Mouse (Mus musculus): Measurements from ENCODE around the gene Ptdss2. TPM values are rescaled to one million over a fixed set of nuclear protein-coding genes. Genes with fewer than 3 reads are reported as not detected.

The Ptdss2 gene
- polyA plus RNA-seq, 1 experiment from 2014 or later = 60.3 TPM

GRCm38 (mm10) chr7:141143112-141143511, 20.9 kb downstream of the Ptdss2 start:
- 56% methylated on average over 5 of the region's 5 CpGs for WGBS
- Histone ChIP-seq H3K4me2 (ENCODE audit: low read depth, low read length) (no peak overlapping the region), H3K9ac (ENCODE audit: low read length) (no peak overlapping the region), H3K4me1 (replicated peaks; ENCODE audit: control insufficient read depth, insufficient read depth, low read length) (no peaks in the 10 kb centered on the region), H3K9me3 (ENCODE audit: control insufficient read depth, low read length) (no peaks in the 10 kb centered on the region), H3K27me3 (ENCODE audit: control insufficient read depth, insufficient read depth, low read depth, low read length) (no peaks in the 10 kb centered on the region), H3K36me3 (ENCODE audit: control insufficient read depth, insufficient read depth, low read length) (peaks cover 10% of the 10 kb centered on the region), H3K27ac (ENCODE audit: low read length) (no peak overlapping the region), H3K4me3 (ENCODE audit: low read length) (no peak overlapping the region)
- ATAC-seq (ENCODE audit: low read depth) = no peak

- H3K9ac ChIP-seq (ENCODE audit: low read length) = no peak overlapping the region
- no peak overlapping the region for H3K4me2 ChIP-seq (ENCODE audit: low read depth, low read length)
- H3K36me3 ChIP-seq (ENCODE audit: control insufficient read depth, insufficient read depth, low read length) = peaks cover 10% of the 10 kb centered on the region
- H3K9me3 ChIP-seq (ENCODE audit: control insufficient read depth, low read length) = no peaks in the 10 kb centered on the region
- H3K4me3 ChIP-seq (ENCODE audit: low read length) = no peak overlapping the region
- ATAC-seq (ENCODE audit: low read depth) = no peak
- WGBS = 70% methylated on average over 2 of the region's 2 CpGs
- H3K27me3 ChIP-seq (ENCODE audit: control insufficient read depth, insufficient read depth, low read depth, low read length) = no peaks in the 10 kb centered on the region
- no peaks in the 10 kb centered on the region for H3K4me1 ChIP-seq (replicated peaks; ENCODE audit: control insufficient read depth, insufficient read depth, low read length)
- H3K27ac ChIP-seq (ENCODE audit: low read length) = no peak overlapping the region
These were observed 21.7 kb downstream of the Ptdss2 start for GRCm38 (mm10) chr7:141143861-141144260.

- Histone ChIP-seq H3K9ac (ENCODE audit: low read length) (no peak overlapping the region), H3K27ac (ENCODE audit: low read length) (no peak overlapping the region), H3K4me3 (ENCODE audit: low read length) (no peak overlapping the region), H3K27me3 (ENCODE audit: control insufficient read depth, insufficient read depth, low read depth, low read length) (no peaks in the 10 kb centered on the region), H3K4me2 (ENCODE audit: low read depth, low read length) (no peak overlapping the region), H3K9me3 (ENCODE audit: control insufficient read depth, low read length) (no peaks in the 10 kb centered on the region), H3K36me3 (ENCODE audit: control insufficient read depth, insufficient read depth, low read length) (peaks cover 10% of the 10 kb centered on the region), H3K4me1 (replicated peaks; ENCODE audit: control insufficient read depth, insufficient read depth, low read length) (no peaks in the 10 kb centered on the region)
- no peak for ATAC-seq (ENCODE audit: low read depth)
- WGBS = 85% methylated on average over 3 of the region's 3 CpGs
These were observed 22.5 kb downstream of the Ptdss2 start for GRCm38 (mm10) chr7:141144650-141145049.

- H3K9me3 ChIP-seq (ENCODE audit: control insufficient read depth, low read length) = no peaks in the 10 kb centered on the region
- peaks cover 10% of the 10 kb centered on the region for H3K36me3 ChIP-seq (ENCODE audit: control insufficient read depth, insufficient read depth, low read length)
- no peak overlapping the region for H3K4me2 ChIP-seq (ENCODE audit: low read depth, low read length)
- WGBS = 67% methylated on average over 1 of the region's 1 CpGs
- H3K9ac ChIP-seq (ENCODE audit: low read length) = no peak overlapping the region
- no peak for ATAC-seq (ENCODE audit: low read depth)
- no peak overlapping the region for H3K27ac ChIP-seq (ENCODE audit: low read length)
- no peak overlapping the region for H3K4me3 ChIP-seq (ENCODE audit: low read length)
- no peaks in the 10 kb centered on the region for H3K27me3 ChIP-seq (ENCODE audit: control insufficient read depth, insufficient read depth, low read depth, low read length)
- H3K4me1 ChIP-seq (replicated peaks; ENCODE audit: control insufficient read depth, insufficient read depth, low read length) = no peaks in the 10 kb centered on the region
These were observed 23.2 kb downstream of the Ptdss2 start for GRCm38 (mm10) chr7:141145403-141145802.

- Histone ChIP-seq H3K27ac (ENCODE audit: low read length) (no peak overlapping the region), H3K36me3 (ENCODE audit: control insufficient read depth, insufficient read depth, low read length) (peaks cover 13% of the 10 kb centered on the region), H3K9me3 (ENCODE audit: control insufficient read depth, low read length) (no peaks in the 10 kb centered on the region), H3K4me2 (ENCODE audit: low read depth, low read length) (no peak overlapping the region), H3K9ac (ENCODE audit: low read length) (no peak overlapping the region), H3K27me3 (ENCODE audit: control insufficient read depth, insufficient read depth, low read depth, low read length) (no peaks in the 10 kb centered on the region), H3K4me1 (replicated peaks; ENCODE audit: control insufficient read depth, insufficient read depth, low read length) (no peaks in the 10 kb centered on the region), H3K4me3 (ENCODE audit: low read length) (no peak overlapping the region)
- WGBS = 91% methylated on average over 12 of the region's 12 CpGs
- ATAC-seq (ENCODE audit: low read depth) = no peak
These were observed 23.9 kb downstream of the Ptdss2 start for GRCm38 (mm10) chr7:141146043-141146595.

- peaks cover 13% of the 10 kb centered on the region for H3K36me3 ChIP-seq (ENCODE audit: control insufficient read depth, insufficient read depth, low read length)
- 75% methylated on average over 6 of the region's 6 CpGs for WGBS
- H3K9me3 ChIP-seq (ENCODE audit: control insufficient read depth, low read length) = no peaks in the 10 kb centered on the region
- H3K4me1 ChIP-seq (replicated peaks; ENCODE audit: control insufficient read depth, insufficient read depth, low read length) = no peaks in the 10 kb centered on the region
- no peak overlapping the region for H3K27ac ChIP-seq (ENCODE audit: low read length)
- H3K9ac ChIP-seq (ENCODE audit: low read length) = no peak overlapping the region
- ATAC-seq (ENCODE audit: low read depth) = no peak
- no peak overlapping the region for H3K4me2 ChIP-seq (ENCODE audit: low read depth, low read length)
- H3K27me3 ChIP-seq (ENCODE audit: control insufficient read depth, insufficient read depth, low read depth, low read length) = no peaks in the 10 kb centered on the region
- no peak overlapping the region for H3K4me3 ChIP-seq (ENCODE audit: low read length)
These were observed 24.9 kb downstream of the Ptdss2 start for GRCm38 (mm10) chr7:141147044-141147443.

- no peak overlapping the region for H3K4me2 ChIP-seq (ENCODE audit: low read depth, low read length)
- no peaks in the 10 kb centered on the region for H3K4me1 ChIP-seq (replicated peaks; ENCODE audit: control insufficient read depth, insufficient read depth, low read length)
- no peak overlapping the region for H3K4me3 ChIP-seq (ENCODE audit: low read length)
- no peak for ATAC-seq (ENCODE audit: low read depth)
- H3K36me3 ChIP-seq (ENCODE audit: control insufficient read depth, insufficient read depth, low read length) = peaks cover 13% of the 10 kb centered on the region
- H3K9me3 ChIP-seq (ENCODE audit: control insufficient read depth, low read length) = no peaks in the 10 kb centered on the region
- H3K9ac ChIP-seq (ENCODE audit: low read length) = no peak overlapping the region
- no peaks in the 10 kb centered on the region for H3K27me3 ChIP-seq (ENCODE audit: control insufficient read depth, insufficient read depth, low read depth, low read length)
- no peak overlapping the region for H3K27ac ChIP-seq (ENCODE audit: low read length)
- WGBS = 51% methylated on average over 4 of the region's 4 CpGs
These were observed 26.5 kb downstream of the Ptdss2 start for GRCm38 (mm10) chr7:141148639-141149038.

- H3K4me3 ChIP-seq (ENCODE audit: low read length) = no peak overlapping the region
- peaks cover 19% of the 10 kb centered on the region for H3K36me3 ChIP-seq (ENCODE audit: control insufficient read depth, insufficient read depth, low read length)
- H3K4me1 ChIP-seq (replicated peaks; ENCODE audit: control insufficient read depth, insufficient read depth, low read length) = no peaks in the 10 kb centered on the region
- H3K27ac ChIP-seq (ENCODE audit: low read length) = no peak overlapping the region
- H3K9me3 ChIP-seq (ENCODE audit: control insufficient read depth, low read length) = no peaks in the 10 kb centered on the region
- H3K27me3 ChIP-seq (ENCODE audit: control insufficient read depth, insufficient read depth, low read depth, low read length) = no peaks in the 10 kb centered on the region
- H3K4me2 ChIP-seq (ENCODE audit: low read depth, low read length) = no peak overlapping the region
- no peak overlapping the region for H3K9ac ChIP-seq (ENCODE audit: low read length)
- 70% methylated on average over 9 of the region's 9 CpGs for WGBS
- ATAC-seq (ENCODE audit: low read depth) = 0 out of 2 replicates have a peak, but pooled peaks have one; percentile 7
These were observed 33.2 kb downstream of the Ptdss2 start for GRCm38 (mm10) chr7:141155362-141155761.

GRCm38 (mm10) chr7:141164397-141164796, 42.2 kb downstream of the Ptdss2 start:
- no peak for ATAC-seq (ENCODE audit: low read depth)
- WGBS = 90% methylated on average over 7 of the region's 7 CpGs
- no peak overlapping the region for H3K4me2 ChIP-seq (ENCODE audit: low read depth, low read length)
- H3K36me3 ChIP-seq (ENCODE audit: control insufficient read depth, insufficient read depth, low read length) = peaks cover 35% of the 10 kb centered on the region
- no peak overlapping the region for H3K4me3 ChIP-seq (ENCODE audit: low read length)
- no peaks in the 10 kb centered on the region for H3K27me3 ChIP-seq (ENCODE audit: control insufficient read depth, insufficient read depth, low read depth, low read length)
- H3K9ac ChIP-seq (ENCODE audit: low read length) = no peak overlapping the region
- no peak overlapping the region for H3K27ac ChIP-seq (ENCODE audit: low read length)
- H3K4me1 ChIP-seq (replicated peaks; ENCODE audit: control insufficient read depth, insufficient read depth, low read length) = peaks cover 13% of the 10 kb centered on the region
- H3K9me3 ChIP-seq (ENCODE audit: control insufficient read depth, low read length) = no peaks in the 10 kb centered on the region

- Histone ChIP-seq H3K4me1 (replicated peaks; ENCODE audit: control insufficient read depth, insufficient read depth, low read length) (peaks cover 17% of the 10 kb centered on the region), H3K27ac (ENCODE audit: low read length) (no peak overlapping the region), H3K4me3 (ENCODE audit: low read length) (no peak overlapping the region), H3K9ac (ENCODE audit: low read length) (no peak overlapping the region), H3K4me2 (ENCODE audit: low read depth, low read length) (no peak overlapping the region), H3K36me3 (ENCODE audit: control insufficient read depth, insufficient read depth, low read length) (peaks cover 35% of the 10 kb centered on the region), H3K27me3 (ENCODE audit: control insufficient read depth, insufficient read depth, low read depth, low read length) (no peaks in the 10 kb centered on the region), H3K9me3 (ENCODE audit: control insufficient read depth, low read length) (no peaks in the 10 kb centered on the region)
- ATAC-seq (ENCODE audit: low read depth) = no peak
- WGBS = 84% methylated on average over 6 of the region's 6 CpGs
These were observed 42.7 kb downstream of the Ptdss2 start for GRCm38 (mm10) chr7:141164850-141165249.
